Mouse (Mus musculus) heart, postnatal 4 days (tissue): ENCODE measurements around the gene Epha4. TPM values are rescaled to one million over a fixed set of nuclear protein-coding genes. Genes with fewer than 3 reads are reported as not detected.

Experiments used
- DNase-seq: peaks from one replicate; pipeline ENCODE4 v3.0.0; 2021
- total RNA-seq, 2 experiments: library from RNA; stranded (reverse); gene quantifications; 2 replicates each; pipeline ENCODE4 v1.2.3; 2021

Epha4 gene
- total RNA-seq, 2 experiments from 2014 or later = 22.4 to 25.4 TPM

GRCm38 (mm10) chr1:77475808-77476413, 39.0 kb downstream of the Epha4 start:
- no peak for DNase-seq

- DNase-seq = no peak
Observed at GRCm38 (mm10) chr1:77473446-77474376, 41.2 kb downstream of the Epha4 start.

- DNase-seq = no peak
Observed at GRCm38 (mm10) chr1:77472566-77472965, 42.3 kb downstream of the Epha4 start.

GRCm38 (mm10) chr1:77471447-77471846, 43.4 kb downstream of the Epha4 start:
- DNase-seq = no peak

GRCm38 (mm10) chr1:77471037-77471436, 43.9 kb downstream of the Epha4 start:
- DNase-seq = no peak

GRCm38 (mm10) chr1:77468717-77469314, 46.1 kb downstream of the Epha4 start:
- no peak for DNase-seq

GRCm38 (mm10) chr1:77465524-77465923, 49.4 kb downstream of the Epha4 start:
- no peak for DNase-seq

- DNase-seq = no peak
Observed at GRCm38 (mm10) chr1:77464108-77464507, 50.8 kb downstream of the Epha4 start.

- DNase-seq = peak; percentile 27
Observed at GRCm38 (mm10) chr1:77461877-77462615, 52.8 kb downstream of the Epha4 start.

GRCm38 (mm10) chr1:77460831-77461629, 53.9 kb downstream of the Epha4 start:
- DNase-seq = no peak

GRCm38 (mm10) chr1:77458751-77459385, 56.0 kb downstream of the Epha4 start:
- DNase-seq = no peak

GRCm38 (mm10) chr1:77457446-77457800, 57.5 kb downstream of the Epha4 start:
- no peak for DNase-seq

- no peak for DNase-seq
Observed at GRCm38 (mm10) chr1:77456695-77457445, 58.0 kb downstream of the Epha4 start.

GRCm38 (mm10) chr1:77453811-77454210, 61.1 kb downstream of the Epha4 start:
- DNase-seq = no peak

- no peak for DNase-seq
Observed at GRCm38 (mm10) chr1:77452721-77453120, 62.2 kb downstream of the Epha4 start.

- no peak for DNase-seq
Observed at GRCm38 (mm10) chr1:77451541-77451940, 63.3 kb downstream of the Epha4 start.

GRCm38 (mm10) chr1:77450201-77450600, 64.7 kb downstream of the Epha4 start:
- no peak for DNase-seq

- no peak for DNase-seq
Observed at GRCm38 (mm10) chr1:77447061-77447614, 67.8 kb downstream of the Epha4 start.

GRCm38 (mm10) chr1:77446438-77446837, 68.5 kb downstream of the Epha4 start:
- no peak for DNase-seq

- DNase-seq = no peak
Observed at GRCm38 (mm10) chr1:77444648-77445047, 70.2 kb downstream of the Epha4 start.
